Mouse (Mus musculus): Measurements from ENCODE around the gene Fam83g. TPM values are rescaled to one million over a fixed set of nuclear protein-coding genes. Genes with fewer than 3 reads are reported as not detected.

Fam83g gene
- polyA plus RNA-seq, 1 experiment from 2014 or later = 0.07 TPM

- Histone ChIP-seq H3K4me3 (no peak overlapping the region), H3K36me3 (peaks cover 83% of the 10 kb centered on the region), H3K4me2 (no peak overlapping the region), H3K9ac (no peak overlapping the region), H3K4me1 (replicated peaks) (no peaks in the 10 kb centered on the region), H3K27ac (replicated peaks) (no peak overlapping the region), H3K27me3 (no peaks in the 10 kb centered on the region), H3K9me3 (no peaks in the 10 kb centered on the region)
- no peak for ATAC-seq (ENCODE audit: low read depth)
- WGBS = 95% methylated on average over 9 of the region's 9 CpGs
Measured at GRCm38 (mm10) chr11:61745781-61746180, 61.9 kb downstream of the Fam83g start.

GRCm38 (mm10) chr11:61747161-61747560, 63.3 kb downstream of the Fam83g start:
- WGBS = 66% methylated on average over 3 of the region's 3 CpGs
- Histone ChIP-seq H3K4me3 (no peak overlapping the region), H3K27ac (replicated peaks) (no peak overlapping the region), H3K36me3 (peaks cover 84% of the 10 kb centered on the region), H3K9ac (no peak overlapping the region), H3K4me2 (no peak overlapping the region), H3K4me1 (replicated peaks) (no peaks in the 10 kb centered on the region), H3K27me3 (no peaks in the 10 kb centered on the region), H3K9me3 (no peaks in the 10 kb centered on the region)
- no peak for ATAC-seq (ENCODE audit: low read depth)

GRCm38 (mm10) chr11:61751612-61752011, 67.7 kb downstream of the Fam83g start:
- Histone ChIP-seq H3K4me1 (replicated peaks) (no peaks in the 10 kb centered on the region), H3K9ac (no peak overlapping the region), H3K27me3 (no peaks in the 10 kb centered on the region), H3K9me3 (no peaks in the 10 kb centered on the region; the same call in 1 of the 2 replicates), H3K4me2 (no peak overlapping the region), H3K27ac (replicated peaks) (no peak overlapping the region), H3K4me3 (no peak overlapping the region), H3K36me3 (peaks cover 87% of the 10 kb centered on the region)
- no peak for ATAC-seq (ENCODE audit: low read depth)
- 77% methylated on average over 5 of the region's 5 CpGs for WGBS

- no peak overlapping the region for H3K27ac ChIP-seq (replicated peaks)
- no peak overlapping the region for H3K4me3 ChIP-seq
- peaks cover 21% of the 10 kb centered on the region for H3K4me1 ChIP-seq (replicated peaks)
- no peak overlapping the region for H3K9ac ChIP-seq
- WGBS = 89% methylated on average over 2 of the region's 2 CpGs
- H3K4me2 ChIP-seq = no peak overlapping the region
- ATAC-seq (ENCODE audit: low read depth) = no peak
- H3K36me3 ChIP-seq = peaks cover 39% of the 10 kb centered on the region
- H3K27me3 ChIP-seq = no peaks in the 10 kb centered on the region
- no peaks in the 10 kb centered on the region; the same call in 1 of the 2 replicates for H3K9me3 ChIP-seq
Measured at GRCm38 (mm10) chr11:61757151-61757550, 73.3 kb downstream of the Fam83g start.

Other genes with a start within 250 kb of the Fam83g start
- 13.1 and 14.2 TPM in 2 replicates for gene Rnf112, start 230.0 kb upstream of the Fam83g start, polyA plus RNA-seq (2015; fragmentation: Nextera tagmentation; extraction: Ambion mirVana)
- gene Mfap4, start 198.7 kb upstream of the Fam83g start, polyA plus RNA-seq (2015; fragmentation: Nextera tagmentation; extraction: Ambion mirVana) = 91.0 and 108 TPM in 2 replicates
- 73.6 and 85.1 TPM in 2 replicates for gene Mapk7, start 189.7 kb upstream of the Fam83g start, polyA plus RNA-seq (2015; fragmentation: Nextera tagmentation; extraction: Ambion mirVana)
- gene B9d1, start 178.9 kb upstream of the Fam83g start, polyA plus RNA-seq (2015; fragmentation: Nextera tagmentation; extraction: Ambion mirVana) = 36.4 and 36.5 TPM in 2 replicates
- 53.9 and 56.5 TPM in 2 replicates for gene Epn2, start 104.4 kb upstream of the Fam83g start, polyA plus RNA-seq (2015; fragmentation: Nextera tagmentation; extraction: Ambion mirVana)
- 9.5 and 10.7 TPM in 2 replicates for gene Grap, start 30.8 kb upstream of the Fam83g start, polyA plus RNA-seq (2015; fragmentation: Nextera tagmentation; extraction: Ambion mirVana)
- not detected in 2 replicates for gene Slc5a10, start 36.7 kb downstream of the Fam83g start, polyA plus RNA-seq (2015; fragmentation: Nextera tagmentation; extraction: Ambion mirVana)
- 51.4 and 51.8 TPM in 2 replicates for gene Prpsap2, start 78.0 kb downstream of the Fam83g start, polyA plus RNA-seq (2015; fragmentation: Nextera tagmentation; extraction: Ambion mirVana)
- gene Ulk2, start 171.0 kb downstream of the Fam83g start, polyA plus RNA-seq (2015; fragmentation: Nextera tagmentation; extraction: Ambion mirVana) = 33.6 and 34.8 TPM in 2 replicates
- 13.6 and 14.0 TPM in 2 replicates for gene Akap10, start 246.2 kb downstream of the Fam83g start, polyA plus RNA-seq (2015; fragmentation: Nextera tagmentation; extraction: Ambion mirVana)